Mouse (Mus musculus) spleen, adult 2 months (tissue): ENCODE measurements around the gene Mospd2.

ENCODE experiments used
- CTCF ChIP-seq: fragments of 200-500 bp; IDR thresholded peaks from 2 replicates; pipeline ENCODE4 v1.5.1; 2011; ENCODE audit warnings: mild to moderate bottlenecking, inconsistent platforms; ENCODE audit not compliant: insufficient read depth, insufficient read length, insufficient replicate concordance; ENCODE audit errors: extremely low read depth
- POLR2A ChIP-seq: fragments of 200-500 bp; IDR thresholded peaks from 2 replicates; pipeline ENCODE4 v1.6.1; 2011; ENCODE audit warnings: low read depth, low read length, inconsistent platforms

DNA sequence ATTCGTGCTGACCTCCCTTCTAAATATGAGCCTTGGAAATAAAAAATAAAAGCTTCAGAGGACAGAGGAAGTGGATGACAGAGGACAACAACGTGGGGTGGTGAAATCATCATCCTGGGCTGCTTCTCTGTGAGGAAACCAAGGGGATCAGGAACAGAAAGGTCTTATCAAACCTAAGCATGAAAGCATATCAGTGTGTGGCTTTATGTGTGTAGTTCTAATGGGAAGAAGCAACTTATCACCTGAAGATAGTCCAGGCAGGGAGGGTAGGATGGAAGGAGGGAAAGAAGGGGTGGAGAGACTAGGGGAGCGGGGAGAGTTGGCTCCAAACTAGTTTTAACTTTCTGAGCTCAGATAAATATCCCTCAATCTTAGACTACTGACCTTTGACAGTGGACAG, 67.2 kb downstream of the Mospd2 start:
- TF ChIP-seq POLR2A (no peak), CTCF (no peak)
